Mouse (Mus musculus) heart, embryonic 12.5 days (tissue): Measurements from ENCODE around the gene Eif2d. TPM values are rescaled to one million over a fixed set of nuclear protein-coding genes. Genes with fewer than 3 reads are reported as not detected.

Experiments
- ATAC-seq: fragments of 200-750 bp; cut with Nextera tagmentation; 2 replicates; pipeline ENCODE4 v1.8.0; 2017; ENCODE audit warnings: moderate TSS enrichment, moderate library complexity; ENCODE audit not compliant: insufficient number of reproducible peaks, low FRiP score
- H3K27ac ChIP-seq: fragments of 300-500 bp; sonication (generic); 2 replicates; pipeline ENCODE4 v1.5.1; 2016; ENCODE audit warnings: mild to moderate bottlenecking, moderate library complexity; ENCODE audit not compliant: poor library complexity, severe bottlenecking
- H3K27me3 ChIP-seq: fragments of 300-500 bp; sonication (generic); replicated peaks from 2 replicates; pipeline ENCODE4 v1.6.1; 2016; ENCODE audit warnings: mild to moderate bottlenecking, moderate library complexity
- H3K36me3 ChIP-seq: fragments of 300-500 bp; sonication (generic); 2 replicates; pipeline ENCODE4 v1.6.1; 2016; ENCODE audit warnings: mild to moderate bottlenecking, moderate library complexity
- H3K4me1 ChIP-seq: fragments of 300-500 bp; sonication (generic); replicated peaks from 2 replicates; pipeline ENCODE4 v1.6.1; 2016; ENCODE audit warnings: mild to moderate bottlenecking
- H3K4me2 ChIP-seq: fragments of 300-500 bp; sonication (generic); 2 replicates; pipeline ENCODE4 v1.6.1; 2016; ENCODE audit warnings: mild to moderate bottlenecking, moderate library complexity
- H3K4me3 ChIP-seq: fragments of 300-500 bp; sonication (generic); 2 replicates; pipeline ENCODE4 v1.5.1; 2016; ENCODE audit warnings: mild to moderate bottlenecking
- H3K9ac ChIP-seq: fragments of 300-500 bp; sonication (generic); 2 replicates; pipeline ENCODE4 v1.6.1; 2016; ENCODE audit warnings: mild to moderate bottlenecking, moderate library complexity
- H3K9me3 ChIP-seq: fragments of 300-500 bp; sonication (generic); replicated peaks from 2 replicates; pipeline ENCODE4 v1.6.1; 2016; ENCODE audit warnings: mild to moderate bottlenecking, moderate library complexity
- WGBS: fragments of 180-500 bp; shearing (Covaris S2); methylation state at CpG from one replicate; pipeline ENCODE4 v1.1.7; 2016; 5-methylcytosine and 5-hydroxymethylcytosine counted together
- polyA plus RNA-seq: library from polyadenylated mRNA; unstranded; fragments of >200 nt; fragmentation: Nextera tagmentation; extraction: Ambion mirVana; gene quantifications from 2 replicates; pipeline ENCODE4 v1.2.1, GENCODE M21; 2016

Eif2d gene
- polyA plus RNA-seq, 1 experiment from 2014 or later, result 45.8 TPM

- Histone ChIP-seq H3K27me3 (no peaks in the 10 kb centered on the region), H3K36me3 (peaks cover 3% of the 10 kb centered on the region), H3K9me3 (no peaks in the 10 kb centered on the region), H3K27ac (no peak overlapping the region), H3K9ac (no peak overlapping the region), H3K4me3 (no peak overlapping the region), H3K4me1 (peaks cover 23% of the 10 kb centered on the region), H3K4me2 (no peak overlapping the region)
- 51% methylated on average over 10 of the region's 10 CpGs for WGBS
- no peak for ATAC-seq
These were observed 29.3 kb upstream of the Eif2d start for GRCm38 (mm10) chr1:131123522-131124265.

DNA sequence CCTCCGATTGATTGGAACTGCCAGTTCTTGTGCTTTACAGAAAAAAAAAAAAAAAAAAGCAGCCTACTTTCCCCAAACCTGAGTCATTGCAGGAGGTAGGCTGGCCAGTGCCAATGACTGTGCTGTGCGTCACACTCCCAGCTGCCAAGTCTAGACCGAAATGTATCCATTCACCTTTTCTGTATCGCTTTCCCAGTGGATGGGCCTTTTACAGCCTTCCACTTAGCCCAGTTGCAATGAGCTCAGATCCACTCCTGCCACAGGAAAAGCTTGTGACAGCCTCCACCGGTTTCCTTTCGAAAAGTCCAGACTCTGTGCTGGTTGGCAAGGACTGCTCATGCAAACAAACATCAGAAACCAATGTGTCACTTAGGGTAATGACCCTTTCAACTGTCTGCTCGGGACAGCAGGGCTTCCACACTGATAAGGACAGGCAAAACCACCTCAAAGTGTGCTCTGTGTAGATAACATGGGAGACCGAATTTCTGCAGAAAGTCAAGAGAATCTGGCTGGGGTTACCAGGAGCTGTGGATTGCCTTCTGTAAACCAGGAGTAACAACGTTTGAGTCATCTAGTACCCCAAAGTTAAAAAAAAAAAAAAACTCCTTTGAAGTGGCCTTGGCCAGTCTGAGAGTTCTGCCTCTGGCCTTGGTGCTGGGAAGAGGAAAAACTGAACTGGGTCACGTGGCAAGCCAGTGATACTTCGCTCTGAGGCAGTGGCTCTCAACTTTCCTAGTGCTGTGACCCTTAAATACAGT is 26.8 kb upstream of the Eif2d start:
- H3K9me3 ChIP-seq, result no peaks in the 10 kb centered on the region
- no peak overlapping the region for H3K4me3 ChIP-seq
- H3K4me1 ChIP-seq, result peaks cover 13% of the 10 kb centered on the region
- peaks cover 16% of the 10 kb centered on the region for H3K36me3 ChIP-seq
- peak; percentile 92 for ATAC-seq
- WGBS, result 25% methylated on average over 11 of the region's 11 CpGs
- H3K27me3 ChIP-seq, result no peaks in the 10 kb centered on the region
- peak overlapping the region; percentile 22; the same call in 1 of the 2 replicates for H3K4me2 ChIP-seq
- peak overlapping the region; percentile 41; the same call in 1 of the 2 replicates for H3K27ac ChIP-seq
- no peak overlapping the region for H3K9ac ChIP-seq

GRCm38 (mm10) chr1:131134231-131134630 is 18.8 kb upstream of the Eif2d start:
- H3K36me3 ChIP-seq, result peaks cover 8% of the 10 kb centered on the region
- 0 out of 2 replicates have a peak, but pooled peaks cover 10% of the 10 kb centered on the region for H3K4me1 ChIP-seq
- no peak overlapping the region for H3K9ac ChIP-seq
- H3K4me3 ChIP-seq, result peak overlapping the region; percentile 5; the same call in 1 of the 2 replicates
- WGBS, result 72% methylated on average over 6 of the region's 6 CpGs
- no peaks in the 10 kb centered on the region for H3K27me3 ChIP-seq
- no peak for ATAC-seq
- H3K9me3 ChIP-seq, result no peaks in the 10 kb centered on the region
- H3K27ac ChIP-seq, result no peak overlapping the region
- peak overlapping the region; percentile 25; the same call in 1 of the 2 replicates for H3K4me2 ChIP-seq

DNA sequence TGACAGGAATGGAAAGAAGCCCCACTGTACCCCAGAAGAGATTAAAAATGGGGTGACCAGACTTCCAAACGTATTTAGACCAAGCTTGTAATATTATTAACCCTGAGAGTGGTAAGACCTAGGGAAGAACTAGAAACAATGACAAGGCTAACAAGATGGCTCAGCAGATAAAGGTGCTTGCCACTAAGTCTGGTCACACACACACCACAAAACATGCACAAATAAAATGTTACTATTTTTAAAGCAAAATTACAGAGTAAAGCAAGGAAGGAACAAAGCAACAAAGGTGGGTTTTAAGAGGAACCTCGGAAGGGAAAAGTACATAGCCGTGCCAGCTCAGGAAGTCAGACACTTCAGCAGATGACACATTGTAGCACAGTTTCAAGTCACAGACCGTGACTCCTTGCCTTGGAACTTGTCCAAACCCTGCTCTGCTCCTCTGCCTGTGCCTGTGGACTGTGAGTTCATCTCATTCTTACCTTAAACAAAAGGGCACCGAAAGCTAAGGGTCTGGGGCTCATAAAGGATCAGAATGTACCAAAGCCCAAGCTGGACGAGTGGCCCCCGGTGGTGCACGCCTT is 17.9 kb upstream of the Eif2d start:
- H3K27me3 ChIP-seq, result no peaks in the 10 kb centered on the region
- no peaks in the 10 kb centered on the region for H3K9me3 ChIP-seq
- H3K4me1 ChIP-seq, result 0 out of 2 replicates have a peak, but pooled peaks cover 12% of the 10 kb centered on the region
- 56% methylated on average over 8 of the region's 8 CpGs for WGBS
- ATAC-seq, result no peak
- 0 out of 2 replicates have a peak overlapping the region, but pooled peaks have one; percentile 40 for H3K9ac ChIP-seq
- no peak overlapping the region for H3K27ac ChIP-seq
- peak overlapping the region; percentile 14 for H3K4me3 ChIP-seq
- H3K4me2 ChIP-seq, result 0 out of 2 replicates have a peak overlapping the region, but pooled peaks have one; percentile 21
- peaks cover under 1% of the 10 kb centered on the region; the same call in 1 of the 2 replicates for H3K36me3 ChIP-seq

- 0 out of 2 replicates have a peak, but pooled peaks cover 12% of the 10 kb centered on the region for H3K4me1 ChIP-seq
- H3K27me3 ChIP-seq, result no peaks in the 10 kb centered on the region
- H3K9me3 ChIP-seq, result no peaks in the 10 kb centered on the region
- H3K4me2 ChIP-seq, result no peak overlapping the region
- H3K4me3 ChIP-seq, result peak overlapping the region; percentile 21
- 0 out of 2 replicates have a peak overlapping the region, but pooled peaks have one; percentile 34 for H3K27ac ChIP-seq
- no peak overlapping the region for H3K9ac ChIP-seq
- WGBS, result 76% methylated on average over 10 of the region's 10 CpGs
- H3K36me3 ChIP-seq, result no peaks in the 10 kb centered on the region
- peak; percentile 30; the same call in 1 of the 2 replicates for ATAC-seq
These were observed 16.9 kb upstream of the Eif2d start for GRCm38 (mm10) chr1:131135960-131136629.

DNA sequence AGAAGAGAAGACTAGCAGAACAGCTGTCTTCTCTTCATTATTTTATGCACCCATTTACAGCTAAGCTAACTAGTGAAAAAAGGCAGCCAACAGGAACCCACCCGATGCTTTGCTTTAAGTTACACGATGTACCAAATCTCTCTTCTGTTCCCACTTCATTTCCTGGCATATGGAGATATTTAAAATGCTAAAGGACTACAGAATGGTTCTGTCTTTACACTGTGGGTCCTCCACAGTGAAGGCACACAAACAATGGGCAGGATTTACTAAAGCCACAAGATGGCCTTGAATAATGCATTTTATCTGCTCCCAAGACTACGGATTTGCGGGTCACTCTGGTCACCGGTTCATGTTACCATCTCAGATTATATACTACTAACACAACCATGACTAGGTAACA is 15.9 kb upstream of the Eif2d start:
- 0 out of 2 replicates have a peak, but pooled peaks cover 12% of the 10 kb centered on the region for H3K4me1 ChIP-seq
- no peaks in the 10 kb centered on the region for H3K27me3 ChIP-seq
- ATAC-seq, result no peak
- H3K9me3 ChIP-seq, result no peaks in the 10 kb centered on the region
- H3K36me3 ChIP-seq, result no peaks in the 10 kb centered on the region
- H3K27ac ChIP-seq, result no peak overlapping the region
- peak overlapping the region; percentile 27; the same call in 1 of the 2 replicates for H3K4me2 ChIP-seq
- H3K4me3 ChIP-seq, result peak overlapping the region; percentile 27
- H3K9ac ChIP-seq, result no peak overlapping the region
- WGBS, result 32% methylated on average over 5 of the region's 5 CpGs

DNA sequence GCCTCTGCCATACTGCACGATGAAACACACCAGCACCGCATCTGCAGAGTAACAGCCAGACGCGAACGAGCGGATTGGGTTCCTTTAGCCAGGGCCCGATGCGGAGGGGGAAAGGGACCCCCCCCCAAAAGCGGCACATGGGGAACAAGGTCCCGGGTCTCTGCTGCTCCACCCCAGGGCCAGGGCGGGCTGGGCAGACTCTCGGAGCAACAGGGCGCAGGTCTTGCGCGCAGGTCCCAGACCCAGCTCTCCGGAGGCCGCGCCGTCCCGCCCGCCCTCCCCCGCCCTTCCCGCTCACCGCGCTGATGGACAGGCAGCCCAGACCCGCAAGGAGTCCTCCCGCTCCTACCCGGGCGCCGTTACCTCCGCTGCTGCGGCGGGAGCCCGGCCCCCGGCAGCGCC is 15.3 kb upstream of the Eif2d start:
- ATAC-seq, result peak; percentile 83
- Histone ChIP-seq H3K4me1 (0 out of 2 replicates have a peak, but pooled peaks cover 12% of the 10 kb centered on the region), H3K4me2 (peak overlapping the region; percentile 96), H3K27ac (peak overlapping the region; percentile 80; the same call in 1 of the 2 replicates), H3K9ac (peak overlapping the region; percentile 77), H3K4me3 (peak overlapping the region; percentile 74), H3K27me3 (no peaks in the 10 kb centered on the region; the same call in 1 of the 2 replicates), H3K9me3 (no peaks in the 10 kb centered on the region), H3K36me3 (no peaks in the 10 kb centered on the region)
- WGBS, result under 1% methylated on average over 36 of the region's 36 CpGs

- H3K9me3 ChIP-seq, result no peaks in the 10 kb centered on the region
- peak within 1 kb of the TSS; percentile 77 for H3K9ac ChIP-seq
- peak; percentile 98 for ATAC-seq
- peak within 1 kb of the TSS; percentile 74 for H3K4me3 ChIP-seq
- H3K4me2 ChIP-seq, result peak within 1 kb of the TSS; percentile 96
- 0 out of 2 replicates have a peak, but pooled peaks cover 12% of the 10 kb centered on the region for H3K4me1 ChIP-seq
- WGBS, result 5% methylated on average over 49 of the region's 49 CpGs
- H3K27me3 ChIP-seq, result no peaks in the 10 kb centered on the region; the same call in 1 of the 2 replicates
- H3K27ac ChIP-seq, result peak within 1 kb of the TSS; percentile 80
- H3K36me3 ChIP-seq, result no peaks in the 10 kb centered on the region
These were observed 14.6 kb upstream of the Eif2d start, which contains the start of gene Dyrk3 for GRCm38 (mm10) chr1:131138191-131139016. Gene Dyrk3, minus strand, starts transcription at chr1:131138340.

DNA sequence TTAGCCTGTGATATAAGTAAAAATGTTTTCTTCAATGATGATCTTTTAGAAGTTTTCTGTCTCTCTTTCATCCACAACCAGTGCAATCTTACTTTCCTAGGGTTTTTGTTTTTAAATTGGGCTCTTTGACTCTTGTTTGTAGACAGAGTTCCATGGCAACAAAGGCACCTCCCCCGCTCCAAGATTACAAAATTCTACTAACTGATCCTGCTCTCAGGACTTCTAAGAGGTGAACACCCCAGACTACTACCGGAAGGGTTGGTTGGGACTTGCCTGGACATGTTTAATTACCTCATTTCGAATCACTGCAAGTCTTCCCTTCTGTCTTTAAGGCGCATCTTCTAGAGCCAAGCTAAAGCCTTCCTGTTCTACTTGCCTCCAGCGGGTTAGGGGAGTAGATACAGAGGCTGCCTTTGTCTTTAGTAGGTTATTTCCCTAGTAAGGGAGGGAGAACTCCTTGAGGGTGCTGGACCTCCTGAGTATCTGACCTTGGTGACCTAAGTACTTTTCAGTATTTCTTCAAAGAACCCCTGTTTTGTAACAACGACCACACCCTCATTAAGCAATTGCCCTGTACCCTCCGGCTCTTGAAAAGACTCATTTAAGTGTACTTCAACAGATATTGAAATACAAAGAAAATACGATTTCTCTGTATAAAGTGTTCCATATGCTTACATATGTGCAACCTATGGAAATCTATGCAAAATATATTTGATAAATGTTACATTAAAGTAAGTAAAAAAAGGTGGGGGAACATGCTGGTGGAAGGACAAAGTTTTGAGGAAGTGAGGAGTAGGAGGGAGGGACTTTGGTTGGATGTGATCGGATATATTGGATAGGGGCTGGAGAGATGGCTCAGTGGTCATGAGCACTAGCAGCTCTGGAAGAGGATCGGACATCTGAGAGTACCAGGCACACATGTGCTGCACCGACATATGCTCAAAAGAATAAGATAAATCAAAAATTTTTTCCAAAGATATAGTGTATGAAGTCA is 13.6 kb upstream of the Eif2d start:
- Histone ChIP-seq H3K36me3 (no peaks in the 10 kb centered on the region), H3K4me2 (peak overlapping the region; percentile 96), H3K27me3 (no peaks in the 10 kb centered on the region; the same call in 1 of the 2 replicates), H3K4me3 (peak overlapping the region; percentile 74; the same call in 1 of the 2 replicates), H3K27ac (no peak overlapping the region), H3K9ac (no peak overlapping the region; the same call in 1 of the 2 replicates), H3K9me3 (no peaks in the 10 kb centered on the region), H3K4me1 (0 out of 2 replicates have a peak, but pooled peaks cover 9% of the 10 kb centered on the region)
- 70% methylated on average over 11 of the region's 11 CpGs for WGBS
- ATAC-seq, result no peak
